ENCODE assay signal across 9 mouse cellular contexts in genomic region chr2:132006561-132007474, GRCm38 (mm10). TPM values are rescaled to one million over a fixed set of nuclear protein-coding genes. Genes with fewer than 3 reads are reported as not detected.
A peak's percentile ranks its signal among the peaks of the same experiment; 100 is the strongest.
DNase-seq lines count a peak whose midpoint lies in the region; ATAC-seq and TF ChIP-seq lines count a peak whose summit lies in the region.
"Had no signal": no experiment of that assay in that cellular context is flagged by ENCODE, and none has a peak within 500 bp of the region (broad histone marks: within the 10 kb centered on the region; RNA-seq: fewer than 3 reads in every experiment).

No protein-coding gene starts in this region.

- DNase-seq in layer of hippocampus, adult 2 months (ENCODE audit: low spot score in 2 of 2), result peak in 1 of 2 experiments; percentile 33
- no peak for DNase-seq in layer of hippocampus, adult 9-10 months (ENCODE audit: low spot score)
- DNase-seq in adrenal gland, adult 8-10 months, result peak; percentile 44
- peak; percentile 83 to 93 for DNase-seq in heart, adult 18-20 months
- DNase-seq in kidney, postnatal 36 days, result peak; percentile 87 to 90
- DNase-seq in embryo, embryonic 11 days, result no peak

- ATAC-seq in neutrophil, adult 5-6 weeks (ENCODE audit: extremely low read depth, insufficient number of reproducible peaks, low FRiP score, poor library complexity, severe bottlenecking), result peak; percentile 74
- ATAC-seq in cerebellum, adult (ENCODE audit: insufficient number of reproducible peaks, low FRiP score, low TSS enrichment), result no peak

- H3K4me3 ChIP-seq in layer of hippocampus, adult 2 months, result no peak overlapping the region

- H3K27ac ChIP-seq in layer of hippocampus, adult 2 months, result peak overlapping the region; percentile 46; the same call in 1 of the 2 replicates

- TF ChIP-seq CTCF in layer of hippocampus, adult 2 months (conservative IDR thresholded peaks at IDR 0.05), result no peak

RNA-seq across cellular contexts. Expression of gene Rassf2, which starts 23.2 kb away (rescaled TPM):
- total RNA-seq in layer of hippocampus, adult 2 months (2021), result 10 to 100 TPM; 39.9 to 43.2 TPM
- total RNA-seq in adrenal gland, adult 8-10 months (2022), result 10 to 100 TPM; 10.2 to 14.5 (median 12.2) TPM
- total RNA-seq in heart, adult 18-20 months (2021), result 10 to 100 TPM in 1 of 2 experiments, 1 to 10 TPM in 1; 7.7 to 11.7 TPM
- total RNA-seq in neutrophil, adult 5-6 weeks (2017), result 193 and 210 TPM in 2 replicates

RNA-seq across cellular contexts. Expression of gene Prnd, which starts 56.2 kb away (rescaled TPM):
- total RNA-seq in layer of hippocampus, adult 2 months (2021), result not detected
- 1 to 10 TPM in 1 of 4 experiments, under 1 TPM in 3; 0.29 to 1.1 (median 0.62) TPM for total RNA-seq in adrenal gland, adult 8-10 months (2022)
- 1 to 10 TPM in 1 of 2 experiments, not detected in 1; 1.7 TPM for total RNA-seq in heart, adult 18-20 months (2021)
- total RNA-seq in neutrophil, adult 5-6 weeks (2017), result 0.23 TPM in 1 of 2 replicates, not detected in the other
- total RNA-seq: MEL had no signal

Comparison
In these comparisons a context has a peak if more than half of its experiments do, and no peak if none do; other contexts are left out.
1. DNase-seq: peak in adrenal gland, adult 8-10 months (single experiment), heart, adult 18-20 months (2 of 2) and kidney, postnatal 36 days (2 of 2); none in layer of hippocampus, adult 9-10 months (single experiment) and embryo, embryonic 11 days (single experiment).